12 mouse cellular contexts compared by ENCODE assay signal in the genomic region with DNA sequence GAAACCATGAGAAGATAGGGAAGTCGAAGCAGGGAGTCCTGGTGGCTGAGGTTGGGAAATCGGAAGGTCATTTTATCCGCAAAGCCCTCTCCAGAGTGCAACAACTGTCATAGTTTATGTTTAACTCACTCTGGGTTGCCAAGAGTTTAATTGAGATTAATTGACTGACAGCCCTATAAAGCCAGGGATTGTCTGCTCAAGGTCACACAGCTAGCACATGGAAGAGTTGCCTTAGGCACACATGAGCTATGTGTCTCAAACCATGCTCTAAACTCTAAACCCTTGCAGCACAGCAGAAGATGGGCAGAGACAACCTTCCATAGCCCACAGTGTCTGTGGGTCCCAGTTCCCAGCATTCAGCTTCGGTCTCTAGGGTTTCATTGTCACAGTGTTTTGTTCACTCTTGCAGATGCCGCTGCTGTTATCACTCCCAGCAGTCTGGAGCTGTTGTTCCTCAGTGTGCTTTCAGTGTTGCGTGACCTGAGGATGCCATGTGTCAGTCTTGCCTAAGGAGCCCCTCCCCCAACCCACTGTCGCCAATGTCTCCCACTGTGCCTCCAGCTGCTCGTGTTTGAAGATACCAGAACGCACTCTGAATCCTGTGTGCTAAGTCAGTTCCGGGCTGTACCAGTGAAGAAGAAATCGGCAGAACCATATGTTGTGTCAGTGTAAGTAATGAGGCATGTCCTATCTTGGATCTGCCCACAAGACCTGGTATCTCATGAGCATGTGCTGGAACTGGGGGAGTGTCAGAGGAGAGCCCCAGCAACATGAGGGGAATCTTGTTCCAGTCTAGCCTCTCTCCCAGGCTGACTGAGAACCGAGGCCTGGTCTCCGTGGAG.
A peak's percentile ranks its signal among the peaks of the same experiment; 100 is the strongest.
DNase-seq lines count a peak whose midpoint lies in the region; TF ChIP-seq lines count a peak whose summit lies in the region.
"Had no signal": no experiment of that assay in that cellular context is flagged by ENCODE, and none has a peak within 500 bp of the region (broad histone marks: within the 10 kb centered on the region; RNA-seq: fewer than 3 reads in every experiment).

No protein-coding gene starts in this region.

- 73% methylated on average over 13 of the region's 13 CpGs for WGBS in limb, embryonic 10.5 days

- H3K27ac ChIP-seq in gastrocnemius, adult 2 months = no peak overlapping the region
- no peak overlapping the region for H3K27ac ChIP-seq in limb, embryonic 10.5 days

- no peaks in the 10 kb centered on the region for H3K4me1 ChIP-seq in limb, embryonic 10.5 days

- no peaks in the 10 kb centered on the region for H3K27me3 ChIP-seq in limb, embryonic 10.5 days (ENCODE audit: low read depth, poor library complexity, severe bottlenecking)
- H3K27me3 ChIP-seq: CH12.LX had no signal

- TF ChIP-seq CTCF in gastrocnemius, adult 2 months (IDR thresholded peaks at IDR 0.05) = no peak

- peak; percentile 7 for DNase-seq in gastrocnemius, adult 2 months
- DNase-seq in gastrocnemius, adult 18-20 months (ENCODE audit: low spot score) = no peak
- DNase-seq in 3T3-L1 (ENCODE audit: low read depth, low spot score) = peak; percentile 44
- peak; percentile 10 for DNase-seq in embryo, embryonic 9.5 days (ENCODE audit: extremely low spot score)
- DNase-seq in kidney, postnatal 14 days = peak; percentile 19
- no peak for DNase-seq in urinary bladder, adult 18-20 months (ENCODE audit: low spot score in 2 of 2)
- no peak for DNase-seq in limb, embryonic 10.5 days (ENCODE audit: low spot score)
- DNase-seq in urinary bladder, adult 2 months (ENCODE audit: low spot score) = no peak
- DNase-seq: cerebellum, adult 2 months; liver, postnatal 0 days; thymus, postnatal 25 days had no signal

- no peak overlapping the region for H3K4me3 ChIP-seq in gastrocnemius, adult 2 months
- H3K4me3 ChIP-seq in limb, embryonic 10.5 days = no peak overlapping the region

- H3K9me3 ChIP-seq in limb, embryonic 10.5 days (replicated peaks) = no peaks in the 10 kb centered on the region

- intact Hi-C loops in gastrocnemius, adult 2 months (cut with DNase I) = no loop called here

- H3K36me3 ChIP-seq in limb, embryonic 10.5 days = no peaks in the 10 kb centered on the region

Comparison
In these comparisons a context has a peak if more than half of its experiments do, and no peak if none do; other contexts are left out.
1. DNase-seq: peak in gastrocnemius, adult 2 months (single experiment), 3T3-L1 (single experiment), embryo, embryonic 9.5 days (single experiment) and kidney, postnatal 14 days (single experiment); none in gastrocnemius, adult 18-20 months (single experiment), urinary bladder, adult 18-20 months (0 of 2), limb, embryonic 10.5 days (single experiment) and urinary bladder, adult 2 months (single experiment).